Mouse (Mus musculus): ENCODE measurements around the gene Bach2. TPM values are rescaled to one million over a fixed set of nuclear protein-coding genes. Genes with fewer than 3 reads are reported as not detected.

Gene Bach2
- polyA plus RNA-seq, 1 experiment from 2014 or later: 19.1 TPM

- H3K4me3 ChIP-seq (ENCODE audit: low read length): no peak overlapping the region
- no peak overlapping the region; the same call in 1 of the 2 replicates for H3K4me2 ChIP-seq (ENCODE audit: low read length)
- no peak for ATAC-seq
- no peaks in the 10 kb centered on the region for H3K9me3 ChIP-seq (ENCODE audit: control insufficient read depth, low read length)
- H3K4me1 ChIP-seq (ENCODE audit: control insufficient read depth, insufficient read depth, low read depth, low read length): peaks cover 32% of the 10 kb centered on the region
- WGBS: 26% methylated on average over 12 of the region's 12 CpGs
- H3K9ac ChIP-seq (ENCODE audit: low read depth, low read length): no peak overlapping the region
- H3K27ac ChIP-seq (ENCODE audit: low read depth, low read length): peak overlapping the region; percentile 75
- H3K27me3 ChIP-seq (replicated peaks; ENCODE audit: control insufficient read depth, insufficient read depth, low read length): no peaks in the 10 kb centered on the region
- no peaks in the 10 kb centered on the region for H3K36me3 ChIP-seq (ENCODE audit: control insufficient read depth, insufficient read depth, low read length)
Measured at GRCm38 (mm10) chr4:32357996-32358600, 119.5 kb downstream of the Bach2 start.

- Histone ChIP-seq H3K36me3 (ENCODE audit: control insufficient read depth, insufficient read depth, low read length) (no peaks in the 10 kb centered on the region), H3K27me3 (replicated peaks; ENCODE audit: control insufficient read depth, insufficient read depth, low read length) (no peaks in the 10 kb centered on the region), H3K9ac (ENCODE audit: low read depth, low read length) (peak overlapping the region; percentile 27; the same call in 1 of the 2 replicates), H3K4me3 (ENCODE audit: low read length) (no peak overlapping the region; the same call in 1 of the 2 replicates), H3K4me2 (ENCODE audit: low read length) (peak overlapping the region; percentile 41), H3K27ac (ENCODE audit: low read depth, low read length) (peak overlapping the region; percentile 75), H3K9me3 (ENCODE audit: control insufficient read depth, low read length) (no peaks in the 10 kb centered on the region), H3K4me1 (ENCODE audit: control insufficient read depth, insufficient read depth, low read depth, low read length) (peaks cover 33% of the 10 kb centered on the region)
- WGBS: 23% methylated on average over 12 of the region's 12 CpGs
- peak; percentile 70 for ATAC-seq
Measured at GRCm38 (mm10) chr4:32358602-32359464, 120.2 kb downstream of the Bach2 start.

GRCm38 (mm10) chr4:32359634-32360033 lies 121.0 kb downstream of the Bach2 start:
- Histone ChIP-seq H3K9ac (ENCODE audit: low read depth, low read length) (no peak overlapping the region), H3K4me3 (ENCODE audit: low read length) (no peak overlapping the region), H3K27me3 (replicated peaks; ENCODE audit: control insufficient read depth, insufficient read depth, low read length) (no peaks in the 10 kb centered on the region), H3K9me3 (ENCODE audit: control insufficient read depth, low read length) (no peaks in the 10 kb centered on the region), H3K27ac (ENCODE audit: low read depth, low read length) (peak overlapping the region; percentile 75), H3K4me1 (ENCODE audit: control insufficient read depth, insufficient read depth, low read depth, low read length) (peaks cover 37% of the 10 kb centered on the region), H3K4me2 (ENCODE audit: low read length) (no peak overlapping the region; the same call in 1 of the 2 replicates), H3K36me3 (ENCODE audit: control insufficient read depth, insufficient read depth, low read length) (no peaks in the 10 kb centered on the region)
- peak; percentile 32; the same call in 1 of the 2 replicates for ATAC-seq
- 47% methylated on average over 3 of the region's 3 CpGs for WGBS

- no peak for ATAC-seq
- H3K27ac ChIP-seq (ENCODE audit: low read depth, low read length): no peak overlapping the region
Measured at GRCm38 (mm10) chr4:32360496-32360895, 121.9 kb downstream of the Bach2 start.

GRCm38 (mm10) chr4:32363488-32363984 lies 124.9 kb downstream of the Bach2 start:
- H3K4me1 ChIP-seq (ENCODE audit: control insufficient read depth, insufficient read depth, low read depth, low read length): peaks cover 40% of the 10 kb centered on the region
- 71% methylated on average over 14 of the region's 14 CpGs for WGBS
- H3K9ac ChIP-seq (ENCODE audit: low read depth, low read length): no peak overlapping the region

More at GRCm38 (mm10) chr4:32360496-32360895, 121.9 kb downstream of the Bach2 start:
- Histone ChIP-seq H3K9me3 (ENCODE audit: control insufficient read depth, low read length) (no peaks in the 10 kb centered on the region), H3K9ac (ENCODE audit: low read depth, low read length) (no peak overlapping the region), H3K36me3 (ENCODE audit: control insufficient read depth, insufficient read depth, low read length) (no peaks in the 10 kb centered on the region), H3K4me1 (ENCODE audit: control insufficient read depth, insufficient read depth, low read depth, low read length) (peaks cover 45% of the 10 kb centered on the region), H3K4me3 (ENCODE audit: low read length) (no peak overlapping the region), H3K4me2 (ENCODE audit: low read length) (no peak overlapping the region), H3K27me3 (replicated peaks; ENCODE audit: control insufficient read depth, insufficient read depth, low read length) (no peaks in the 10 kb centered on the region)
- WGBS: 89% methylated on average over 5 of the region's 5 CpGs

GRCm38 (mm10) chr4:32365144-32365907 lies 126.7 kb downstream of the Bach2 start:
- H3K27me3 ChIP-seq (replicated peaks; ENCODE audit: control insufficient read depth, insufficient read depth, low read length): no peaks in the 10 kb centered on the region
- ATAC-seq: no peak

More at GRCm38 (mm10) chr4:32363488-32363984, 124.9 kb downstream of the Bach2 start:
- Histone ChIP-seq H3K4me3 (ENCODE audit: low read length) (no peak overlapping the region), H3K27ac (ENCODE audit: low read depth, low read length) (no peak overlapping the region), H3K9me3 (ENCODE audit: control insufficient read depth, low read length) (no peaks in the 10 kb centered on the region), H3K4me2 (ENCODE audit: low read length) (no peak overlapping the region), H3K27me3 (replicated peaks; ENCODE audit: control insufficient read depth, insufficient read depth, low read length) (no peaks in the 10 kb centered on the region), H3K36me3 (ENCODE audit: control insufficient read depth, insufficient read depth, low read length) (no peaks in the 10 kb centered on the region)
- no peak for ATAC-seq

GRCm38 (mm10) chr4:32366176-32366575 lies 127.6 kb downstream of the Bach2 start:
- 75% methylated on average over 2 of the region's 2 CpGs for WGBS
- H3K36me3 ChIP-seq (ENCODE audit: control insufficient read depth, insufficient read depth, low read length): no peaks in the 10 kb centered on the region
- H3K27me3 ChIP-seq (replicated peaks; ENCODE audit: control insufficient read depth, insufficient read depth, low read length): no peaks in the 10 kb centered on the region
- H3K9ac ChIP-seq (ENCODE audit: low read depth, low read length): no peak overlapping the region
- H3K9me3 ChIP-seq (ENCODE audit: control insufficient read depth, low read length): no peaks in the 10 kb centered on the region
- H3K27ac ChIP-seq (ENCODE audit: low read depth, low read length): 0 out of 2 replicates have a peak overlapping the region, but pooled peaks have one; percentile 12
- H3K4me2 ChIP-seq (ENCODE audit: low read length): no peak overlapping the region
- peaks cover 36% of the 10 kb centered on the region for H3K4me1 ChIP-seq (ENCODE audit: control insufficient read depth, insufficient read depth, low read depth, low read length)
- ATAC-seq: no peak
- H3K4me3 ChIP-seq (ENCODE audit: low read length): no peak overlapping the region

More at GRCm38 (mm10) chr4:32365144-32365907, 126.7 kb downstream of the Bach2 start:
- H3K4me1 ChIP-seq (ENCODE audit: control insufficient read depth, insufficient read depth, low read depth, low read length): peaks cover 33% of the 10 kb centered on the region
- no peak overlapping the region for H3K4me3 ChIP-seq (ENCODE audit: low read length)
- no peaks in the 10 kb centered on the region for H3K9me3 ChIP-seq (ENCODE audit: control insufficient read depth, low read length)
- 0 out of 2 replicates have a peak overlapping the region, but pooled peaks have one; percentile 46 for H3K27ac ChIP-seq (ENCODE audit: low read depth, low read length)
- H3K9ac ChIP-seq (ENCODE audit: low read depth, low read length): peak overlapping the region; percentile 17; the same call in 1 of the 2 replicates
- H3K4me2 ChIP-seq (ENCODE audit: low read length): no peak overlapping the region
- H3K36me3 ChIP-seq (ENCODE audit: control insufficient read depth, insufficient read depth, low read length): no peaks in the 10 kb centered on the region
- WGBS: 34% methylated on average over 13 of the region's 13 CpGs

GRCm38 (mm10) chr4:32368345-32368744 lies 129.7 kb downstream of the Bach2 start:
- H3K27me3 ChIP-seq (replicated peaks; ENCODE audit: control insufficient read depth, insufficient read depth, low read length): no peaks in the 10 kb centered on the region
- peaks cover 53% of the 10 kb centered on the region for H3K4me1 ChIP-seq (ENCODE audit: control insufficient read depth, insufficient read depth, low read depth, low read length)
- peak overlapping the region; percentile 9; the same call in 1 of the 2 replicates for H3K27ac ChIP-seq (ENCODE audit: low read depth, low read length)
- no peaks in the 10 kb centered on the region for H3K36me3 ChIP-seq (ENCODE audit: control insufficient read depth, insufficient read depth, low read length)
- no peaks in the 10 kb centered on the region for H3K9me3 ChIP-seq (ENCODE audit: control insufficient read depth, low read length)
- no peak overlapping the region for H3K9ac ChIP-seq (ENCODE audit: low read depth, low read length)
- no peak overlapping the region for H3K4me2 ChIP-seq (ENCODE audit: low read length)
- no peak overlapping the region for H3K4me3 ChIP-seq (ENCODE audit: low read length)
- WGBS: 34% methylated on average over 8 of the region's 8 CpGs
- peak; percentile 60 for ATAC-seq
